Mouse (Mus musculus) heart, postnatal 0 days (tissue): ENCODE measurements at regions not wholly inside any gene's neighbourhood (a gene's known extent, or its start where the extent isn't known, plus 50 kb on each side); places are given as distances from the start of the nearest gene placed in this dataset.

Experiments used
- CTCF ChIP-seq: IDR thresholded peaks from 2 replicates; pipeline ENCODE4 v1.5.1; 2016; ENCODE audit warnings: antibody characterized with exemption, control low read depth, low read depth
- EP300 ChIP-seq: IDR thresholded peaks from 2 replicates; pipeline ENCODE4 v1.6.1; 2016; ENCODE audit warnings: antibody characterized with exemption, low read depth

DNA sequence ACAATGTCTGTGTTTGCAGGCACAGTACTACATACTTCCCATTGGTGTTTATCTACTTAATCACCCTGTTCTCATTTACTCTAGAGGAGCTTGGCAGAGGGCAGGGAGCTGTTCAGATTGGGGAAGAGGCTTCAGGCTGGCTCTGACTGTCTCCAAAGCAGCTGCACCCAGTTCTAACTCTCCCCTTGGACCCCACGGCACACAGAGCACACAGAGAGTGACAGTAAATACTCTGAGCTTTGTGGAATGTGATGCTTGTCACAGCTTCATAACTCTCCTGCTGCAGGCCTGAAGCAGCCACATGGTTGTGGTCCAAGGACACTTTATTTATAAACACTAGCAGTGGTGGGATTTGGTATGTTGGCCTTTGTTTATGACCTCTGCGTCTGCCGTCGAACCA lies 85.4 kb upstream of the Stx16 start:
- no peak for TF ChIP-seq CTCF
- TF ChIP-seq EP300, result no peak
